Mouse (Mus musculus) right cerebral cortex, postnatal 36 days (tissue): ENCODE results near the gene Ppp2r5a.
A peak's percentile ranks its signal among the peaks of the same experiment; 100 is the strongest.

Experiments
- DNase-seq, 2 experiments: peaks; one replicate each; pipeline ENCODE4 v3.0.0; 2022; ENCODE audit warnings: low spot score in 2 of 2, mixed read lengths in 1 of 2

The Ppp2r5a gene

GRCm38 (mm10) chr1:191380843-191381242 lies 22.2 kb downstream of the Ppp2r5a start:
- no peak for DNase-seq

DNA sequence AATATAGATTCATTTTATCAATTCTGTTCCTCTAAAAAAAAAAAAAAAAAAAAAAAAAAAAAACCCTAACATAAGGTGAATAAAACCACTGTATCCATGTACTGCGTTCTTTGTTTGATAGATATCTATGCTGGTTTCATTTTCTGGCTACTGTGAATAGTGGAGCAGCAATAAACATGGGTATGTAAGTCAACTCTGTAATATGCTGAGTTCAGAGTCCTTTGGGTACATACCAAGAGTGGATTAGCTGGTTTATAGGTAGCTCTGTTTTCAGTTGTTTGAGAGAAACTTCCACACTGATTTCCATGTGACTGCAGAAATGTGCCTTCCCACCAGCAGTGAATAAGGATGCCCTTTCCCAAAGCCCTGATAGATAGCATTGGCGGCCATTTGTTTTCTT lies 25.0 kb downstream of the Ppp2r5a start:
- DNase-seq: no peak

GRCm38 (mm10) chr1:191375644-191375998 lies 27.5 kb downstream of the Ppp2r5a start:
- no peak for DNase-seq

GRCm38 (mm10) chr1:191374993-191375643 lies 28.0 kb downstream of the Ppp2r5a start:
- DNase-seq: no peak

DNA sequence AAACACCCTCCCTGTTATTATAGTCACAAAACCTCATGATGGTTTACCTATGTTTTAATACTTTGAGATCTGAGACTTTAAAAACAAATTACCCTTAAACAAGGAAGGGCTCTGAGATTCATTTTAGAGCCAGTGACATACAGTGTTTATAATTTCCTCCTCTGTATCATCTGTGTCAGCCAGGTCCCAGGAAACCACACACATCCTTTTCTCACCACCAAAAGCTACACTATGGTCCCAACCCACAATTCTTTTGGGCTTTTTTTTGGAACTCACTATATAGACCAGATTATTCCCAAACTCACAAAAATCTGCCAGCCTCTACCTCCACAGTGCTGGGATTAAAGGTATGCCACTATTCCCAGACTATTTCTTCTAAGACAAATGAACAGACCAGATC lies 33.9 kb downstream of the Ppp2r5a start:
- no peak for DNase-seq

DNA sequence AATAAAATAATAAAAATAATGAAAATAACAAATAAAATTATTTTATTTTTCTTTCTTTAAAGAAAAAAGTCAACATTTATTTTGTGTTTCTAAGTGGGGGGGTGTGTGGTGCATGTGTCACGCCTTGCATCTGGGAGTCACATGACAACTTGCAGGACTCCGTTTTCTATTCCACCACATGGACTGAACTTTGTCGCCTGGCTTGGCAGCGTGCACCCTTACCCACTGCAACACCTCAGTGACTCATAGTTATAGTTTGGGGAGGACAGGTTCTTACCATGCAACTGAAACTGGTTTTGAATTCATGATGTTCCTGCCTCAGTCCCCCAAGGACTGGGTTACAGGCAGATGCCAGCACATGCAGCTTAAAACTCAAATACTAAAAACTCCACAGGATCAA lies 34.9 kb downstream of the Ppp2r5a start:
- no peak for DNase-seq

GRCm38 (mm10) chr1:191364477-191364876 lies 38.6 kb downstream of the Ppp2r5a start:
- no peak for DNase-seq

GRCm38 (mm10) chr1:191362412-191362811 lies 40.7 kb downstream of the Ppp2r5a start:
- DNase-seq: no peak

- no peak for DNase-seq
These were observed 43.6 kb downstream of the Ppp2r5a start for GRCm38 (mm10) chr1:191359478-191359877.

DNA sequence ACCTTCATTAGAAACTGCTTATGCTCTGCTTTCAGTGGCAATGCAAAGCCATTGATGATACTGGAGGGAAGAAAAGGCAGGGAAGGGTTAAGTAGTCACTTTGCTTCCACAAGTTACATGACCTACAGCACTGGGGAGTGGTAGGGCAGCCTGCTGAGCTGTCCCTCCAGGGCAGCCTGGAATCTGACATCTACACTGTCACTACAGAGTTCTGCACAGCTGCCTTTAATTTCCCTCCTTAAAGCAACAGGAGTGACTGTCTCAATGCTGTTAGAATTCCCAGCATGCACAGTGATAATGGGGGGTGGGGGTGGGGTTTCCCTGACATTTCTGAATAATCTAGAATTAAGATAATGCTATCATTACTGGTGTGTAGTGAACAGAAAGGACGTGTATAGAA lies 46.1 kb downstream of the Ppp2r5a start:
- no peak for DNase-seq

DNA sequence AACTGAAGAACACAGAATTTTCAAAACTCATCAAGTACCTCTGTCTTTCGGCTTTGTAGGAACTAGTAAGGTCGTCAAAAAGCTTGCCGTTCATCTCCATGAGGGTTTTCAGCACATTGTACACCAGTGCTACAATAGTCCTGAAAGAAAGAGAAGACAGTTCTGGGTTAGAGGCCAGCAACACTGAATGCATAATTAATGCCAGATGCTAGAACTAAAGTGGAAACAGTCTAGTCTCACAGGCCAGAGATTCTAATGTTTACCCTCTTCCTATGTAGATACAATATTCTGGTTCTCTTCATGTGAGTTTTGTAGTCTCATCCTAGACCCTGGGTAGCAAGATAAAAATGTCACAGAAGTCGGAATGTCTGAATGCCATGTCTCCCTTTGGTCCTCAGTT lies 49.2 kb downstream of the Ppp2r5a start:
- DNase-seq: no peak

DNA sequence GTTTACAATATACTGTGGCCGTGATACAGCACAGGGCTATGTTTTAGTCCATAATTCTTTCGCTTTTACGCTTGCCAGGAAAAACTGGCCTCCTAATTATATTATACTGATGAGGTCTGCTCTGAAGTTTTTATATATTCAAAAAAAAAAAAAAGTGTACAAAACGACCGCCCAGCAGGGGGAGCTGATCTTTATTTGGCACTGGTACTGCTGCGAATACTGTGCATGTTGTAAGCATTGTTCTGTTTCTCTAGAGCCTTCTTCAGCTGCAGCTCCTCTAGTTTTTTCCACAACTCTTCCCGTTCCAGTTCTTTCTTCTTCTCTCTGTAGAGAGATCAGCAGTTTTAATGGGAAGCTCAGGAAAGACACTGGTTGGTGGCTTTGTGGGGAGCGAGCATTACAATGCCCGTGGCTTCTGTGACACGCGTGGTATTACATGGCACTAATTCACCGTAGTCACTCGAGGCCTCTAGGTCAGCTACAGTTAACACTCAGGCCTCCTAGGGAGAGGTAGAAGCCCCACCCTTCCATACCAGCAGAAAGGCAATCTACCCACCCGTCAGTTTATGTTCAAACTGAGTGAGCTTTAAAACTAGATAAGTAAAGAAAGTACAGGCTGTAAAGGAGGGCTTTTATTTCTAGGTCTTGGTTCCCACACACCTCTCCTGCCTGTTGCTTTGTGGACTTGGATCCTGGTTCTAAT lies 50.1 kb downstream of the Ppp2r5a start:
- peak in 1 of 2 experiments; percentile 36 for DNase-seq

DNA sequence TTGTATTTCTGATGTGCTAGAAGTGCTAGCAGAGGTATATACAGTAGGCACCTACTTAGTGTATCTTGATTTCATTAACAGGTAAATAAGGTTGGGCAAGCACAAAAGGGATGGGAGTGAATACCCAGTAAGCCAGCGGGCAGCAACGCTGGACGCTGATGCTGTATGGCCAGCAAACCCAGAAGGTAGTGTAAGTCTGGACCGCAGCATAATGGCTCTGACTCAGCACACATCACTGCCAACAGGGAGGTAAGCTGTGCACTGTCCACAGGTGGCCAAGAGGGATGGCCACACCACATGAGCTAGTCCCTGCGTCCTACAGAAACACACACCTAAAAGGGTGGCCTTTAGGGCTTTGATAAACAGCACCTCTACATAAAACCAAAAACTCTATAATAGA lies 52.7 kb downstream of the Ppp2r5a start:
- DNase-seq: no peak

- no peak for DNase-seq
These were observed 53.5 kb downstream of the Ppp2r5a start for GRCm38 (mm10) chr1:191349486-191350037.

DNA sequence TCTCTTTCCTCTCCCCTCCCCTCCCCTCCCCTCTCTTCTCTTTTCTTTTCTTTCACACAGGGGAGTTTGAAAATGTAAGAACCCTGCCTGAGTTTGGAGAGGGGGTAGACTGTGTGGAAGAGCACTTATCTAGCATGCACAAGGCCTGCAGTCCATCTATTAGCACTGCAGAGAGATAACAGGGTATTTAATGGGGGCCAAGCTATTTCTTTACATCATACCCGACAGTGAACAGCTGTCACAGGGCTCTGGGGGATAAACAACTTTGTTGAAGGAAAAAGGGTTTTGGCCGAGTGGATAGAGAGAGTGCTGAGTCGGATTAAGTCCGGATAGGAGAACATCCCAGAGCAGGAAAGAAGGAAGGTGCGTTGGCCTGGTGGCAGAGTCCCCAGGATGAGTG lies 54.1 kb downstream of the Ppp2r5a start:
- DNase-seq: no peak

DNA sequence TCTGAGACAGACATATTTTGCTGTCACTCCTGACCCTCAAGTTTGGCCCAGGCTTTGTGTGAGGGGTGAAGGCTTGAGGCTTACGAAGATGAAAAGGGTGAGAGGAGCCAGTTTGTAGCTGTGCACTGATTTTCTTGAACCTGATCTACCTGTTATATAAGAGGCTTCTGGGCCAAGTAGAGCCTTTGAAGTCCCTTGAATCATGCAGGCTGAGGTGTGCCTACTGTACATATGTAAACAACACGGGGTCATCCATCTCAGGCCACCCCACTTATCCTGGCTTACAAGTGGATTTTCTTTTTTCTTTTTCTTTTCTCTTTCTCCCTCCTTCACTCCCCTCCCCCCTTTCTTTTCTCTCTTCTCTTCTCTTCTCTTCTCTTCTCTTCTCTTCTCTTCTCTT lies 54.5 kb downstream of the Ppp2r5a start:
- DNase-seq: no peak

DNA sequence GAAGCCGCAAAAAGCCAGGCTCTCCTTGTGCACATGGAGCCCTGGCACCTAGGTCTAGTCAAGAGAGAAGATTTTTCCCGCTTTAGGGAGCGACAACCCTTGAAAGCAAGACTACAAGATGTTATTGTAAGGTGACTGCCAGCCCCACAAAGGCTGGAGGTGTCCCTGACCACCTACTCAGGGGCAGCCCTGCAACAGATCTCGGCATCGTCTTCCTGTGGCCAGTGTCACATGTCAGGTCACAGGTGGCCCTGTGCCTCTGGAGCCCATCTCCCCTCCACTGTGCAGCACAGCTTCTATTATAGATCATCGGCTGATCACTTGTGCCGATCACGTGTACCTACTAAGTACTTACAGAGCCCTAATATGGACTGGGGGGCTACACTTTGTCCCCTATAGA lies 55.5 kb downstream of the Ppp2r5a start:
- DNase-seq: no peak

- DNase-seq: no peak
These were observed 62.5 kb downstream of the Ppp2r5a start for GRCm38 (mm10) chr1:191340530-191340929.

DNA sequence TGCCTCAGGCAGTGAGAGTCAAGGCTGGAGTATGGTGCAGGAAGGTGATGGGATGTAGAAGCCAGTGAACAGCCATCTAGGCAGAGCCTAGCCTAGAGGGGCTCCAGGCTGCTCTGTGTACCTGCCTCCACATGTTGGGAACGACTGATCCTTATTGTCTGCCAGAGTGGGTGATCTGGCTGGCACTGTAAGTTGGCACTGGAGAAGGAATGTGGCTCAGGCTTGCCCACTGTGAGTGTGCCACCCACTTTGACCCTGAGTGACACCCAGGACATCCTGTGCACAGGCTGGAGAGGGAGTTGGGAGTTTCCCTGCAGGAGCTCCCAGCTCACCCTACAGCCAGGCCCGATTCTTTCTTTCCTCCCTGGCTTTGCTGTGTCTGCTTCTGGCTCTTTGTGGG lies 63.2 kb downstream of the Ppp2r5a start:
- no peak for DNase-seq

GRCm38 (mm10) chr1:191334500-191334899 lies 68.6 kb downstream of the Ppp2r5a start:
- no peak for DNase-seq

DNA sequence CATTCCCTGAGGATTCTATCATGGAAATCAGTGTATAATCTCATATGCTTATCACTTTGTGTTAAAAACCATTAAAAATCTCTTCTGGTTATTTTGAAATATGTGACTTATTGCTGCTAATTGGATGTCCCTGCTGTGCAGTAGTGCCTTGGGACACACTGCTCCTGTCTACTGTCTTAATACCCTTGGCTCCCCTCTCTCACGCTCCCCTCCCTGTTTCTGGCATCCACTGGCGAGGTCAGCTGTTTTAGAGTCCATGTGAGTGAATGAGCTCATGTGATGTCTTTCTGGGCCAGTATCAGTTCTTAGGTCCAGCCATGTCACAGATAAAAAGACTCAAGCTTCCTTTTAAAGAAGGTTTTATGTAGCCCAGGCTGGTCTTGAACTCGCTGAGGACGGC lies 72.7 kb downstream of the Ppp2r5a start:
- no peak for DNase-seq

DNA sequence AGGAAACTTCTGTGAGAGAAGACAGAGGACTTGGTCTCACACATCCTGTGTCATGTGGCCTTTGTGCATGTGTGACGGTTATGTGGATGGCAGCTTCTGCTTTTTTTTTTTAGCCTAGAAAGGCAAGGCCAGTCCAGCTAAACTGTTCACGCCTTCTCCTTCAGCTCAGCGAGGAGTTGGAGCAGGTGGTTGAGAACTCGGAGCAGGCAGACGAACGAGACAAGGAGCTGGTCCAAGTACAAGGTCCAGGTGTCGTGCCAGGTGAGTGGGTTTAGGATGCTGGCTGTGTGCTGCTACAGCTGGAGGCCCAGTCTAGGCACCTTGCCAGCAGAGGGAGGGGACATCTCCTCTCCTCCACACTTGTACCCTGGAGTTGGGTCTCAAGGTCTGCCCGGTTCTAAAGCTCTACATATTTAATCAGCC lies 75.0 kb downstream of the Ppp2r5a start:
- DNase-seq: no peak

DNA sequence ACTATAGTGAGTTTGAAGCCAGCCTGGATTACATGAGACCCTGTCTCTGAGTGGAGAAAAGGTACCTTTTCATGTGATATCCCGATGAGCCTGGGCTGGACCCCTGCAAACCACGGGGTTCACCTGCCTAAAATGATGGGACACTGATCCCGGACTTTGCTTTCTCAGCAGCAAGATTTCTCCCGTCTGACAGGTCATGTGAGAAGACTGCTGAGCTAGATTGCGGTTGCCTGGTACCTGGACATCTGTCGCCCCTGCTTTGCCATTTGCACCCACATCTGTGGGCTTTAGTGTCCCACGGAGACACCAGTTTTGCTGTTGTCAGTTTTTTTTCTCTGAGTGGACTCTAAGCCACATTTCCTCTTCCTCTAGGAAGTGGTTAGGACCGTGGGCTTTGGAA lies 75.8 kb downstream of the Ppp2r5a start:
- DNase-seq: no peak
